ENCODE assay signal across 8 mouse cellular contexts in the genomic region with DNA sequence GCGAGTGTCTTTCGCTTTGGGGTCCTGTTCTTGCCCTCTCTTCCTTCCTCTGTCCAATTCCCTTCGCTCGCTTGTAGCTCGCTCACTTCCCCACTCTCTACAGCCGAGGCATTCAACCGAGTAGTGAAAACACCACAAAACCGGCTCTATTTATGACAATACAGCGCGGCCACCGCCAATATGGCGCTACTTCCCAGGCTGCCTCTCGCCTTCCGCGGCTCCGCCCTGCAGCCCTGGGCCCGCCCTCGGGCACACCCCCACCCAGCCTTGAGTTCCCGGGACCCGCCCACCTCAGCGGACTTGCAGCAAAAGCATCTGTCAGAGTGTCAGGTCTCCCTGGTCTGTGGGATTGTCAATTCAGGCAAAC. TPM values are rescaled to one million over a fixed set of nuclear protein-coding genes. Genes with fewer than 3 reads are reported as not detected.
DNase-seq lines count a peak whose midpoint lies in the region; ATAC-seq lines count a peak whose summit lies in the region.

A gene (minus strand): TSS at position 194 of the 367 bp plus-strand sequence.

- peak within 1 kb of the TSS; percentile 72 for H3K4me2 ChIP-seq in intestine, embryonic 14.5 days (ENCODE audit: low read length)

- no peaks in the 10 kb centered on the region for H3K27me3 ChIP-seq in intestine, embryonic 14.5 days (replicated peaks; ENCODE audit: control insufficient read depth, insufficient read depth, low read length)

- H3K9me3 ChIP-seq in intestine, embryonic 14.5 days (ENCODE audit: control insufficient read depth, low read length), result no peaks in the 10 kb centered on the region

- peak within 1 kb of the TSS; percentile 82 for H3K9ac ChIP-seq in intestine, embryonic 14.5 days (ENCODE audit: low read length)

- H3K27ac ChIP-seq in intestine, embryonic 14.5 days (ENCODE audit: low read depth), result peak within 1 kb of the TSS; percentile 86

- peaks cover 8% of the 10 kb centered on the region; the same call in 1 of the 2 replicates for H3K36me3 ChIP-seq in intestine, embryonic 14.5 days (ENCODE audit: control insufficient read depth, insufficient read depth, low read length)

- ATAC-seq in intestine, embryonic 14.5 days (replicated peaks; ENCODE audit: low FRiP score, low TSS enrichment, low read depth), result peak; percentile 99

- intact Hi-C loops in left cerebral cortex, postnatal 14 days (cut with DNase I), result loop anchor here (5.0 kb wide), 1 partner anchor 57 kb away; no protein-coding TSS in a partner anchor

- peak within 1 kb of the TSS; percentile 93 for H3K4me3 ChIP-seq in intestine, embryonic 14.5 days (ENCODE audit: low read depth, low read length)

- WGBS in intestine, embryonic 14.5 days, result under 1% methylated on average over 21 of the region's 21 CpGs

- DNase-seq in adrenal gland, adult 18-20 months (ENCODE audit: low spot score in 2 of 2), result peak; percentile 91 to 93
- peak; percentile 97 for DNase-seq in embryo, embryonic 11 days
- peak; percentile 89 for DNase-seq in gastrocnemius, postnatal 25 days
- DNase-seq in intestine, embryonic 14.5 days (ENCODE audit: low spot score), result peak; percentile 95
- DNase-seq in left cerebral cortex, postnatal 14 days (ENCODE audit: low spot score in 2 of 2), result peak; percentile 85 to 91
- peak; percentile 93 for DNase-seq in mesoderm, embryonic 11.5 days (ENCODE audit: low read depth, low spot score)
- peak; percentile 89 for DNase-seq in right cerebral cortex, postnatal 36 days (ENCODE audit: low spot score in 2 of 2)
- DNase-seq in yolk sac, embryonic 10.5 days (ENCODE audit: low spot score), result peak; percentile 92

- H3K4me1 ChIP-seq in intestine, embryonic 14.5 days (replicated peaks; ENCODE audit: control insufficient read depth, insufficient read depth, low read length), result 0 out of 2 replicates have a peak, but pooled peaks cover 2% of the 10 kb centered on the region

RNA-seq across cellular contexts. Expression of the gene that starts here (rescaled TPM):
- 10 to 100 TPM; 11.3 to 12.6 TPM for total RNA-seq in adrenal gland, adult 18-20 months (2021)
- total RNA-seq in gastrocnemius, postnatal 25 days (2021), result 1 to 10 TPM; 3.5 to 4.6 TPM
- polyA plus RNA-seq in intestine, embryonic 14.5 days (2014; fragmentation: Nextera tagmentation; extraction: Ambion mirVana), result 12.1 and 14.0 TPM in 2 replicates
- total RNA-seq in left cerebral cortex, postnatal 14 days (2021), result 10 to 100 TPM; 19.1 to 19.2 TPM

Comparison
In these comparisons a context has a peak if more than half of its experiments do, and no peak if none do; other contexts are left out.
1. Peak in every context shown above with its lines: DNase-seq, ATAC-seq, H3K4me3 ChIP-seq and H3K27ac ChIP-seq.